Mouse (Mus musculus) hindbrain, embryonic 10.5 days (tissue): ENCODE results near the gene Gm37240. TPM values are rescaled to one million over a fixed set of nuclear protein-coding genes. Genes with fewer than 3 reads are reported as not detected.
"Not testable (repeated sequence)": the region's sequence is repeated elsewhere in the genome, so short reads cannot be mapped to it uniquely, and the experiment has no call there.

ENCODE experiments used
- DNase-seq: peaks from one replicate; pipeline ENCODE4 v3.0.0-alpha.2; 2017; ENCODE audit warnings: low spot score
- H3K27ac ChIP-seq: fragments of 300-500 bp; sonication (generic); 2 replicates; pipeline ENCODE4 v1.5.1; 2016; ENCODE audit warnings: mild to moderate bottlenecking, moderate library complexity
- H3K27me3 ChIP-seq: fragments of 300-500 bp; sonication (generic); 2 replicates; pipeline ENCODE4 v1.6.1; 2016; ENCODE audit warnings: mild to moderate bottlenecking; ENCODE audit not compliant: poor library complexity, insufficient read depth, severe bottlenecking
- H3K36me3 ChIP-seq: fragments of 300-500 bp; sonication (generic); 2 replicates; pipeline ENCODE4 v1.6.1; 2016; ENCODE audit warnings: mild to moderate bottlenecking, moderate library complexity
- H3K4me1 ChIP-seq: fragments of 300-500 bp; sonication (generic); replicated peaks from 2 replicates; pipeline ENCODE4 v1.6.1; 2016; ENCODE audit warnings: mild to moderate bottlenecking
- H3K4me3 ChIP-seq: fragments of 300-500 bp; sonication (generic); 2 replicates; pipeline ENCODE4 v1.5.1; 2016; ENCODE audit warnings: mild to moderate bottlenecking, moderate library complexity
- H3K9me3 ChIP-seq: fragments of 300-500 bp; sonication (generic); 2 replicates; pipeline ENCODE4 v1.6.1; 2016; ENCODE audit warnings: mild to moderate bottlenecking, moderate library complexity
- WGBS: fragments of 180-500 bp; shearing (Covaris S2); methylation state at CpG from one replicate; pipeline ENCODE4 v1.1.7; 2016; 5-methylcytosine and 5-hydroxymethylcytosine counted together
- polyA plus RNA-seq: library from polyadenylated mRNA; unstranded; fragments of >200 nt; fragmentation: Nextera tagmentation; extraction: Ambion mirVana; gene quantifications from 2 replicates; pipeline ENCODE4 v1.2.1, GENCODE M21; 2016

The Gm37240 gene
- polyA plus RNA-seq, 1 experiment from 2014 or later: 1.4 TPM

DNA sequence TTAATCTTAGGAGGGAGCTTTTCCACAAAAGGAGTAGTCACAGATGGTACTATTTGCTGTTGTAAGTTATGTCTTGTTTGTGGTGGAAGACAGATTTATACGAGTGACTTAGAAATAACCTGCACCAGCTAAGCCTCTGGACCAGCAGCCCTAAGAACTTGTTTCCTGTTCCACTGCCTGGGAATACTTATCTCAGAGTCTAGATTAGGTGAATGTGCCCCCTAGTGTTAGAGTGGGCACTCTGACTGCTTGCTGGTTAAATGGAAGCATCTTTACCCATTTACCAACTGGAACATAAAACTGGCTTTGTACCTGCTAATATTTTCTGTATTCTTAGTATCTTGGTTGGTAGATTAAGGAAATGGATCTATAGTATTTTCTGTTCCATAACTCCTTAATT lies 997.7 kb downstream of the Gm37240 start:
- Histone ChIP-seq H3K4me3 (no peak overlapping the region), H3K9me3 (no peaks in the 10 kb centered on the region)
- WGBS: 87% methylated on average over 1 of the region's 1 CpGs

DNA sequence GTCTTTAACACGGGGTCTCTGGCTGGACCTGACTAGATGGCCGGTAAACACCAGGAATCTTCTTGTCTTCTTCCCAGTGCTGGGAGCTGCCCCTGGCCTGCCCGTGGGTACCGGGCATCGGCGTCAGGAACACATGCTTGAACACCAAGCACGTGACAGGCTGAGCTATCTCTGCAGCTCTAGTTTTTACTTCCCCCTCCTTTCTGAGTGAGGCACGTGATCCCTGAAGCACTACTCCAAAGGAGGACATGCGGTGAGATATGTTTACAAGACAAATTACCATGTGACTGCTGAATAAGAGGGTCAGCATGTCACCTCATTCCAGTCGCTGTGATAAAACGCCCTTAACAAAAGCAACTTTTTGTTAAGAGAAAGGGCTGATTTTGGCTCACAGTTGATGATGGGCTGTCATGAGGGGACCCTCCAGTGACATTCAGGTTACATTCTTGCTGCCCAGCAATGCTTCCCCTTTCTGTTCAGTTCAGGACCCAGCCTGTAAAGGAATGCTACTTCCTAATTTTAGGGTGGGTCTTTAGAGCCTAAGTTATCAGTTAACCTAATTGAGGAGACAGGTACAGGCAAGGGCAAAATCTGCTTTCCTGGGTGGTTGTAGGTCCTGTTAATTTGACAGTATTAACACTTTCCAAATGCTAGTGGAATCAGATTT lies 1003.4 kb downstream of the Gm37240 start:
- H3K36me3 ChIP-seq: no peaks in the 10 kb centered on the region
- H3K27ac ChIP-seq: no peak overlapping the region
- H3K4me3 ChIP-seq: no peak overlapping the region
- H3K4me1 ChIP-seq: peaks cover 15% of the 10 kb centered on the region
- no peaks in the 10 kb centered on the region for H3K27me3 ChIP-seq
- H3K9me3 ChIP-seq: no peaks in the 10 kb centered on the region
- WGBS: 42% methylated on average over 11 of the region's 11 CpGs
- no peak for DNase-seq

More for the DNA sequence above, 997.7 kb downstream of the Gm37240 start:
- no peak for DNase-seq
- Histone ChIP-seq H3K27ac (no peak overlapping the region), H3K36me3 (0 out of 2 replicates have a peak, but pooled peaks cover 4% of the 10 kb centered on the region), H3K4me1 (no peaks in the 10 kb centered on the region), H3K27me3 (no peaks in the 10 kb centered on the region)

DNA sequence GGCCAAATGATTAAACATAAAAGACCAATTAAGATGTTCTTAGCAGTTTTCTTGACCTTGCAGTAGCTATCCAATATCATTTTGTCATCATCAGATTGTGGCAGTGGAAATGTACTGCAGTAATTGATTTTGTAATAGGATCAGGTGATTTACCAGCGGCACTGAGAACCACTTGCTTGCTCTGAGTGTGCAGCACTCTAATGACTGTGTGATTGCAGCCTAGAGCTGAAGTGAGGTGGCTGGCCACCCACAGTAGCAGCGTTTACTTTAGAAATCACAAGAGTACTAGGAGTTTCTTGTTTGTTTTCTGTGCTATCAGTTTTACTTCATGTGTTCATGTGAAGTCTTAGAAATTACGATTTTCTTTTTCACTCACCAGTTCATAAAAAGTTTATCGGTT lies 1011.1 kb downstream of the Gm37240 start:
- H3K27me3 ChIP-seq: no peaks in the 10 kb centered on the region
- WGBS: 84% methylated on average over 4 of the region's 4 CpGs

DNA sequence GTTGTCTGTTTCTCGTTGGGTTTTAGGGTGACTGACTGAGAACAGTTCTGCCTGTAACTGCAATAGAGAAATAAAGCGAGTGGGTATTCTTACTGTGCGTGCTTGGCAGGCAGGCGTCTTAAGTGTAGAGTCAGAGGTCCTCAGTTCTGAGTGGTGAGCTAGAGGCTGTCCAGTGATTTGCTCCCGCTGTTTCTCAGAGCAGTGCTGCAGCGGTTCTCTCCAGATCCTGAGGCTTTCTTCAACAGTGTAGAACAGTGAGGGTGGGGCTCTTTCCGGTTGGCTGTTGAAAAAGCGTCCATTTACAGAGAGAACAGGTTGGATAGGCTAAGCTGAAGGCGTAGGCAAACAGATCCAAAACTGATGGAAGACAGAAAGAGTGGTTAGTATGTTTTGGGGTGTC lies 1012.0 kb downstream of the Gm37240 start:
- peaks cover 3% of the 10 kb centered on the region; the same call in 1 of the 2 replicates for H3K36me3 ChIP-seq
- 83% methylated on average over 9 of the region's 9 CpGs for WGBS
- no peak overlapping the region for H3K27ac ChIP-seq
- H3K4me1 ChIP-seq: no peaks in the 10 kb centered on the region
- no peaks in the 10 kb centered on the region for H3K9me3 ChIP-seq
- DNase-seq: no peak
- no peaks in the 10 kb centered on the region for H3K27me3 ChIP-seq
- H3K4me3 ChIP-seq: no peak overlapping the region

More for the DNA sequence above, 1011.1 kb downstream of the Gm37240 start:
- Histone ChIP-seq H3K4me3 (no peak overlapping the region), H3K36me3 (peaks cover 3% of the 10 kb centered on the region; the same call in 1 of the 2 replicates), H3K9me3 (no peaks in the 10 kb centered on the region), H3K27ac (no peak overlapping the region), H3K4me1 (no peaks in the 10 kb centered on the region)
- no peak for DNase-seq

DNA sequence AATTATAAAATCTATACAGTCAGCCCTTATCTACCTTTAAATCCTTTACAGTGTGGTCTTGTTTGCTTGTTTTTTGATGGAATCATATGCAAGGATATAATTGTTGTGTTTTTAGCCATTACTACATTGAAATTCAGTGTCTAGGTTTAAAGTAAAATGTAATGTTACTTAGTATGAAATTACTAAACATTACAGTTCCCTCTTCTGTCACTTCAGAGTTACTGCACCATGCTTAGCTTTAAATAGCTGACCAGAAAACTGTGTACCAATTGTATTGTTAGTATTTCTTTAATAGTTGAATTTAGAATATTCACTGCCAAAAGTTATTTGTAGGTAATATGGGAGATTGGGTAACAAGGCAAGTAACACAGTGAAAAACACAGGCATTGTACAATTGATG lies 1017.2 kb downstream of the Gm37240 start:
- DNase-seq: no peak
- peaks cover 3% of the 10 kb centered on the region for H3K4me1 ChIP-seq
- H3K27me3 ChIP-seq: no peaks in the 10 kb centered on the region
- no peak overlapping the region for H3K4me3 ChIP-seq
- H3K27ac ChIP-seq: no peak overlapping the region
- H3K36me3 ChIP-seq: peaks cover 3% of the 10 kb centered on the region; the same call in 1 of the 2 replicates
- H3K9me3 ChIP-seq: no peaks in the 10 kb centered on the region

DNA sequence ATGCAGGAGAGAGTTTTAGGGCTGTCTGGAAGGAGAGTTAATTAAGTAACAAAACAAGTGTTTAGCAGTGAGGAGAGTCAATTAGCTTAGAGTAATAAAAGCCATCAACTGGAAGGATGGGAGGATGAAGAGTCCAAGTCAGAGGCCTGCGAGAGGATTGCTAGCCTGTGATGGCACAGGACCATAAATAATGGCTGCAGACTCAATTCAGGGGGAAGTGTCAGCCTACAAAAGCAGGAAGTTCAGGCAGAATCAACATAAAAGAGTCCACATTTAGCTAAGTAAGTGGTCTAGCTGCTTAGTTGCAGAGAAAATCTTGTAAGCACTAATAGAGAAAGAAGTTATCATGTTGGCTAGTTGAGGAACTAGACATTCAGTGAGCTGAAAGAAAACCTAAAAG lies 1019.3 kb downstream of the Gm37240 start:
- no peaks in the 10 kb centered on the region for H3K9me3 ChIP-seq
- H3K4me3 ChIP-seq: no peak overlapping the region
- WGBS: 67% methylated on average over 1 of the region's 1 CpGs
- no peak for DNase-seq
- no peak overlapping the region for H3K27ac ChIP-seq
- H3K4me1 ChIP-seq: peaks cover 3% of the 10 kb centered on the region
- no peaks in the 10 kb centered on the region for H3K27me3 ChIP-seq
- H3K36me3 ChIP-seq: peaks cover 3% of the 10 kb centered on the region; the same call in 1 of the 2 replicates

DNA sequence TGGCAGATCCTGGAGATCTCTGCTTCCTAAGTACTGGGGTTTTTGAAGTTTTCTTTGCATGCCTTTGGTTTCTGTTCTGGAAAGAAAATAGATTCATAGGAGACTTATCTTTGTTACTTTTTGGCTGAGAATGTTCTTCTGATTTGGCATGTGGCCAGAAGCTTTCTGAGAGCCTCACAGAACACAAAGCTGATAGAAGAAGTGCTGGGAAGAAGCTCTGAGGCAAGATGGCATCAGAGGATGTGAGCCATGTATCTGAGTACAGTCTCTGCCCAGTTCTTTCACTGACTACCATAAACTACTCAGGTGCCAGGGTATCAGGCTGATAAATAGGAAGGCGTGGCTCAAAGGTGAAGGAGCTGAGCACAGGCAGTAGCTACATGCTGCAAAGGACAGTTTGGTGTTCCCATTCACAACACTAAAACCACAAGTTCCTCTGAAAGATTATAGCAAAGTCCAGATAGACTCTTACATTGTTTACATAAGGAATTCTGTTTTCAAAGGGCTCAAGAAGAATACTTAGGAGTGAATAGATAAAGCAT lies 1019.8 kb downstream of the Gm37240 start:
- 91% methylated on average over 1 of the region's 1 CpGs for WGBS
- H3K36me3 ChIP-seq: peaks cover 3% of the 10 kb centered on the region; the same call in 1 of the 2 replicates
- no peaks in the 10 kb centered on the region for H3K27me3 ChIP-seq
- H3K27ac ChIP-seq: no peak overlapping the region
- H3K4me3 ChIP-seq: no peak overlapping the region
- no peak for DNase-seq
- no peaks in the 10 kb centered on the region for H3K9me3 ChIP-seq
- H3K4me1 ChIP-seq: peaks cover 3% of the 10 kb centered on the region

DNA sequence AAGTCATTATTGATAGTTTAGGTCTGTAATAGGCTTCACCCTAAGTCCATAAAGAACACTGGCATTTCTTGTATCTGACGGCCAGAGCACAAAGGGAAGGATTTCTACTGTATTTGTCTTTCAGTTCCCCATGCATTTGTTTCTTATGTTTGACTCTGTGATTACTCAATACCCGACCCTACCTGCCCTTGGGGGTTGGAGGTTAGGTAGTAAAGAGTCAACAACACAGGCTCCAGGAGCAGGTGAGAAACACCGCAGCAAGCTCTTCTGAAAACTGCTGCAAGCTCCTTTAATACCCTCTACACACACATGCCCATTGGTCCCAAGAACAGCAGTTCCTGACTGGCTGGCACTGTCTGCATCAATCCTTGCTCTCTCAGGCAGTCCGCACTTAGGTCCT lies 1020.5 kb downstream of the Gm37240 start:
- H3K36me3 ChIP-seq: peaks cover 3% of the 10 kb centered on the region; the same call in 1 of the 2 replicates
- peaks cover 3% of the 10 kb centered on the region for H3K4me1 ChIP-seq
- DNase-seq: no peak
- no peak overlapping the region for H3K4me3 ChIP-seq
- WGBS: 78% methylated on average over 4 of the region's 4 CpGs
- H3K9me3 ChIP-seq: no peaks in the 10 kb centered on the region
- H3K27me3 ChIP-seq: no peaks in the 10 kb centered on the region
- H3K27ac ChIP-seq: no peak overlapping the region

DNA sequence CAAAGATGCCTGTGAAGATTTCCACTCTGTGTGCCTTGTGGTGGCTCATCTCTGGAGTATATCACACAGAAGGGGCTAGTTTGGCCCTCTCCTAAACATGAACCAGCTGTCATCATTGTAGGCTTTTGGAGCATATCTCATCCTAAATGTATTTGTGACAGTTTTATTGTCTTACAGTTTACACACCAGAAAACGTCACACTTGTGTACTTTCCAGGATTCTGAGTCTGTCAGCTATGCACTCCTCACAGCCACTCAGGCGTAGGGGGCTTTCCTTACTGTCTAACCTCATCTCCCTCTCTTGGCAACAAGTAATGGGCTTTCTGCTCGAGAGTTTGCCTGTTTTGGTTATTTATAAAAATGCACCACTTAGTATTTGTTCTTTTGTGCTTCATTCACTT lies 1021.6 kb downstream of the Gm37240 start:
- DNase-seq: no peak
- no peaks in the 10 kb centered on the region for H3K36me3 ChIP-seq
- WGBS: 69% methylated on average over 3 of the region's 3 CpGs
- H3K9me3 ChIP-seq: no peaks in the 10 kb centered on the region
- peaks cover 3% of the 10 kb centered on the region for H3K4me1 ChIP-seq
- H3K4me3 ChIP-seq: no peak overlapping the region
- no peaks in the 10 kb centered on the region for H3K27me3 ChIP-seq
- H3K27ac ChIP-seq: no peak overlapping the region

DNA sequence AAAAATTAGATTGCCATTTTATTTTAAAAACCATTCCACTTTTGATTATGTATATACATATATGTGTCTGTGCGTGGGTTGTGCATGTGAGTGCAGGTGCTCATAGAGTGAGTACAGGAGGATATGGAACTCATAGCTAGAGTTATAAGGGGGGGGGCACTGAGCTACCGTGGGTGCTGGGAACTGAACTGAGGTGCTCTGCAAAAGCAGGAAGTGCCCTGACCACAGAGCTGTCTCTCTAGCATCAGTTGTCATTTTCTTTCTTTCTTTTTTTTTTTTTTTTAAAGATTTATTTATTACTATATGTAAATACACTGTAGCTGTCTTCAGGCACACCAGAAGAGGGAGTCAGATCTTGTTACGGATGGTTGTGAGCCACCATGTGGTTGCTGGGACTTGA lies 1025.5 kb downstream of the Gm37240 start:
- DNase-seq, H3K27ac ChIP-seq, H3K9me3 ChIP-seq, H3K4me3 ChIP-seq, H3K4me1 ChIP-seq, H3K36me3 ChIP-seq, H3K27me3 ChIP-seq: not testable (repeated sequence)
- 98% methylated on average over 3 of the region's 3 CpGs for WGBS

DNA sequence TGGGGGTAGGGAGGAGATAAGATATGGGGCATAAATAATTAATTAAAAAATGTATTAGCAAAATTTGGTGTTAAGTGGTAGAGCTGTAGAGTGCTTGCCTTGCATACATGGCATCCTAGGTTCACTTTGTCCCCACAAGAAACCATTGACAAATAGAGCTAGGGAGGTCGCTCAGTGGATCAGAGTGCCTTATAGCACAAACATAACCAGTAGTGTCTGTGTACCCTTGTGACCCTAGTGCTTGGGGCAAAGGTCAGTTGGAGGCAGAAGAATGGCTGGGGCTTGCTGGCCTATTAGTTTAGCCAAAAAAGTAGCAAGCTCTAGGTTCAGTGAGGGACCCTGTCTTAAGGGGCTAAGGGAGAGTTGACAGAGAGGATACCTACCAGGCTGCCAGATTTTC lies 1026.6 kb downstream of the Gm37240 start:
- Histone ChIP-seq H3K4me3 (no peak overlapping the region), H3K9me3 (no peaks in the 10 kb centered on the region), H3K36me3 (no peaks in the 10 kb centered on the region), H3K27ac (no peak overlapping the region), H3K27me3 (no peaks in the 10 kb centered on the region), H3K4me1 (no peaks in the 10 kb centered on the region)
- 69% methylated on average over 1 of the region's 1 CpGs for WGBS
- no peak for DNase-seq

DNA sequence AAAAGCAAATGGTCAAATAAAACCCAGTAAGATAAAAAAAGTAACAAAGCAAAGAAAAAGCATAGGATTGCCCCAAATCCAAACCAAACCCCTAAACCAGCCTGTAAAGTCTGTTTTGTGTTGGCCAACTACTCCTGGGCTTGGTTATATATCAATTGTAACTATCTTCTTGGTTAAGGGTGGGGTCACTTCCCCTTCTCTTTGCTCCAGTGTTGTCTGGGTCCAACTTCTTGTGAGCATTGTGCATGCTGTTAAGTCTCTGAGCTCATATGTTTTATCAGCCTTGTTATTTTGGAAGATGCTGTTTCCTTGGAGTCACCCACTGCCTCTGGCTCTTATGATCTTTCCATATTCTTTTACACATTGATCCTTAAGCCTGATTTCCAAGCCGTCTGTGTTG lies 1032.9 kb downstream of the Gm37240 start:
- H3K27ac ChIP-seq: no peak overlapping the region
- H3K4me1 ChIP-seq: no peaks in the 10 kb centered on the region
- H3K4me3 ChIP-seq: no peak overlapping the region
- H3K9me3 ChIP-seq: no peaks in the 10 kb centered on the region
- H3K27me3 ChIP-seq: no peaks in the 10 kb centered on the region
- 85% methylated on average over 1 of the region's 1 CpGs for WGBS
- H3K36me3 ChIP-seq: no peaks in the 10 kb centered on the region
- DNase-seq: no peak

DNA sequence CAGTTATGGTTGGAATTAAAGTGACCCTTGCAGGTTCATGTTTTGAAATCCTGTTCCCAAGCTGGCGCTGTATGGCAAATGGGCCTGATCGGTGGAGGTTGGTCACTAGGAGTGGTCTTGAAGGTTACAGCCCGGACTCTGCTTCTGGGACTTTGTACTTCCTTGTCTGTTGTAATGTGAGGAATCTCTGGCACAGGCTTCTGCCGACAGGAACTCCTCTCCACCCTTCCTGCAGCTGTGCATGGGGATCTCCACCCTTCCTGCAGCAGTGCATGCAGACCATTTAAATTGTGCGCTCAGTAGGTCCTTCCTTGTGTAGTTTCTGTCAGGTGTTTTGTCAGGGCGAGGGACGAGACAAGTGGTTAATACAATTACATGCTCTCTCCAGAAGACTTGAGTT lies 1034.4 kb downstream of the Gm37240 start:
- no peak for DNase-seq
- Histone ChIP-seq H3K36me3 (no peaks in the 10 kb centered on the region), H3K27ac (no peak overlapping the region), H3K9me3 (no peaks in the 10 kb centered on the region), H3K27me3 (no peaks in the 10 kb centered on the region), H3K4me1 (no peaks in the 10 kb centered on the region), H3K4me3 (no peak overlapping the region)
- WGBS: 91% methylated on average over 7 of the region's 7 CpGs
